Mouse (Mus musculus) hindbrain, embryonic 14.5 days (tissue): ENCODE measurements around the gene Rnf220. TPM values are rescaled to one million over a fixed set of nuclear protein-coding genes. Genes with fewer than 3 reads are reported as not detected.

Experiments
- ATAC-seq: fragments of 200-750 bp; cut with Nextera tagmentation; 2 replicates; pipeline ENCODE4 v1.8.0; 2017; ENCODE audit warnings: moderate number of reproducible peaks, mild to moderate bottlenecking, moderate TSS enrichment, moderate library complexity; ENCODE audit not compliant: low FRiP score
- DNase-seq: peaks from one replicate; pipeline ENCODE4 v3.0.0-alpha.2; 2015; ENCODE audit warnings: low spot score
- H3K27ac ChIP-seq: fragments of 300-500 bp; sonication (generic); 2 replicates; pipeline ENCODE4 v1.5.1; 2014; ENCODE audit warnings: mild to moderate bottlenecking, moderate library complexity
- H3K27me3 ChIP-seq: fragments of 300-500 bp; sonication (generic); 2 replicates; pipeline ENCODE4 v1.6.1; 2014; ENCODE audit warnings: mild to moderate bottlenecking, low read length, mixed read lengths; ENCODE audit not compliant: control insufficient read depth, insufficient read depth
- H3K36me3 ChIP-seq: fragments of 300-500 bp; sonication (generic); replicated peaks from 2 replicates; pipeline ENCODE4 v1.6.1; 2014; ENCODE audit not compliant: control insufficient read depth, insufficient read depth
- H3K4me1 ChIP-seq: fragments of 300-500 bp; sonication (generic); replicated peaks from 2 replicates; pipeline ENCODE4 v1.6.1; 2014; ENCODE audit warnings: antibody characterized with exemption, low read length, mixed read lengths; ENCODE audit not compliant: control insufficient read depth, insufficient read depth
- H3K4me2 ChIP-seq: fragments of 300-500 bp; sonication (generic); replicated peaks from 2 replicates; pipeline ENCODE4 v1.6.1; 2014; ENCODE audit warnings: mild to moderate bottlenecking, moderate library complexity
- H3K4me3 ChIP-seq: fragments of 300-500 bp; sonication (generic); replicated peaks from 2 replicates; pipeline ENCODE4 v1.5.1; 2014; ENCODE audit warnings: mild to moderate bottlenecking, low read length
- H3K9ac ChIP-seq: fragments of 300-500 bp; sonication (generic); 2 replicates; pipeline ENCODE4 v1.6.1; 2014
- H3K9me3 ChIP-seq: fragments of 300-500 bp; sonication (generic); 2 replicates; pipeline ENCODE4 v1.6.1; 2016; ENCODE audit warnings: low read length; ENCODE audit not compliant: control insufficient read depth
- WGBS: fragments of 180-500 bp; shearing (Covaris S2); extraction: QIAGEN DNeasy Blood & Tissue Kit; methylation state at CpG from one replicate; pipeline ENCODE4 v1.1.7; 2014; 5-methylcytosine and 5-hydroxymethylcytosine counted together
- polyA plus RNA-seq: library from polyadenylated mRNA; unstranded; fragments of >200 nt; fragmentation: Nextera tagmentation; extraction: Ambion mirVana; gene quantifications from 2 replicates; pipeline ENCODE4 v1.2.1, GENCODE M21; 2014

Gene Rnf220
- polyA plus RNA-seq, 1 experiment from 2014 or later: 94.0 TPM

- H3K36me3 ChIP-seq: no peaks in the 10 kb centered on the region
- no peak overlapping the region for H3K27ac ChIP-seq
- H3K9ac ChIP-seq: no peak overlapping the region
- H3K4me1 ChIP-seq: 0 out of 2 replicates have a peak, but pooled peaks cover 3% of the 10 kb centered on the region
- H3K27me3 ChIP-seq: peaks cover 15% of the 10 kb centered on the region
- H3K4me3 ChIP-seq: no peak overlapping the region
- no peak for ATAC-seq
- WGBS: 60% methylated on average over 9 of the region's 9 CpGs
- no peaks in the 10 kb centered on the region for H3K9me3 ChIP-seq
- no peak overlapping the region for H3K4me2 ChIP-seq
- no peak for DNase-seq
Observed at GRCm38 (mm10) chr4:117527116-117527899, 30.5 kb upstream of the Rnf220 start.

GRCm38 (mm10) chr4:117525990-117526389, 29.1 kb upstream of the Rnf220 start:
- no peaks in the 10 kb centered on the region for H3K36me3 ChIP-seq
- peaks cover 12% of the 10 kb centered on the region for H3K27me3 ChIP-seq
- H3K9me3 ChIP-seq: no peaks in the 10 kb centered on the region
- ATAC-seq (no peak), DNase-seq (no peak)
- no peak overlapping the region for H3K4me3 ChIP-seq
- WGBS: 92% methylated on average over 5 of the region's 5 CpGs
- no peak overlapping the region for H3K27ac ChIP-seq
- 0 out of 2 replicates have a peak, but pooled peaks cover 3% of the 10 kb centered on the region for H3K4me1 ChIP-seq
- no peak overlapping the region for H3K9ac ChIP-seq
- no peak overlapping the region for H3K4me2 ChIP-seq

GRCm38 (mm10) chr4:117521350-117521749, 24.5 kb upstream of the Rnf220 start:
- no peak for ATAC-seq
- H3K9ac ChIP-seq: no peak overlapping the region
- DNase-seq: no peak
- H3K4me3 ChIP-seq: no peak overlapping the region
- no peaks in the 10 kb centered on the region for H3K9me3 ChIP-seq
- peaks cover 9% of the 10 kb centered on the region for H3K27me3 ChIP-seq
- no peaks in the 10 kb centered on the region for H3K4me1 ChIP-seq
- no peaks in the 10 kb centered on the region for H3K36me3 ChIP-seq
- no peak overlapping the region for H3K4me2 ChIP-seq
- no peak overlapping the region for H3K27ac ChIP-seq
- WGBS: 72% methylated on average over 2 of the region's 2 CpGs

- H3K36me3 ChIP-seq: no peaks in the 10 kb centered on the region
- H3K9me3 ChIP-seq: no peaks in the 10 kb centered on the region
- 91% methylated on average over 4 of the region's 4 CpGs for WGBS
- H3K4me3 ChIP-seq: no peak overlapping the region
- ATAC-seq: no peak
- no peaks in the 10 kb centered on the region; the same call in 1 of the 2 replicates for H3K27me3 ChIP-seq
- no peak overlapping the region for H3K27ac ChIP-seq
- no peak overlapping the region for H3K9ac ChIP-seq
- no peak overlapping the region for H3K4me2 ChIP-seq
- DNase-seq: no peak
- H3K4me1 ChIP-seq: no peaks in the 10 kb centered on the region
Observed at GRCm38 (mm10) chr4:117518246-117518645, 21.4 kb upstream of the Rnf220 start.

- Histone ChIP-seq H3K27ac (no peak overlapping the region), H3K4me2 (no peak overlapping the region), H3K27me3 (peaks cover 48% of the 10 kb centered on the region), H3K9ac (no peak overlapping the region), H3K36me3 (no peaks in the 10 kb centered on the region), H3K9me3 (peaks cover 3% of the 10 kb centered on the region; the same call in 1 of the 2 replicates), H3K4me1 (peaks cover 17% of the 10 kb centered on the region), H3K4me3 (no peak overlapping the region)
- ATAC-seq (no peak), DNase-seq (no peak)
- WGBS: 93% methylated on average over 8 of the region's 8 CpGs
Observed at GRCm38 (mm10) chr4:117499043-117499442, 2.2 kb upstream of the Rnf220 start.

- no peak for ATAC-seq
- peaks cover 69% of the 10 kb centered on the region for H3K27me3 ChIP-seq
Observed at GRCm38 (mm10) chr4:117495869-117496401, 917 bp downstream of the Rnf220 start.

GRCm38 (mm10) chr4:117494911-117495501, 1.8 kb downstream of the Rnf220 start:
- H3K27me3 ChIP-seq: peaks cover 78% of the 10 kb centered on the region
- no peaks in the 10 kb centered on the region for H3K36me3 ChIP-seq
- ATAC-seq: no peak
- H3K4me3 ChIP-seq: peak overlapping the region; percentile 37
- under 1% methylated on average over 47 of the region's 47 CpGs for WGBS
- no peaks in the 10 kb centered on the region for H3K9me3 ChIP-seq
- peak overlapping the region; percentile 85 for H3K27ac ChIP-seq
- DNase-seq: no peak
- peak overlapping the region; percentile 67 for H3K9ac ChIP-seq
- H3K4me1 ChIP-seq: peaks cover 19% of the 10 kb centered on the region
- peak overlapping the region; percentile 59 for H3K4me2 ChIP-seq

More at GRCm38 (mm10) chr4:117495869-117496401, 917 bp downstream of the Rnf220 start:
- Histone ChIP-seq H3K4me1 (peaks cover 19% of the 10 kb centered on the region), H3K4me2 (peak overlapping the region; percentile 59), H3K36me3 (no peaks in the 10 kb centered on the region), H3K9ac (peak overlapping the region; percentile 67), H3K4me3 (peak overlapping the region; percentile 37), H3K27ac (peak overlapping the region; percentile 78), H3K9me3 (no peaks in the 10 kb centered on the region)
- no peak for DNase-seq
- WGBS: under 1% methylated on average over 33 of the region's 33 CpGs

- Histone ChIP-seq H3K4me2 (peak overlapping the region; percentile 59), H3K4me3 (peak overlapping the region; percentile 37), H3K27ac (peak overlapping the region; percentile 85), H3K9me3 (no peaks in the 10 kb centered on the region), H3K4me1 (peaks cover 19% of the 10 kb centered on the region), H3K27me3 (peaks cover 79% of the 10 kb centered on the region), H3K36me3 (no peaks in the 10 kb centered on the region), H3K9ac (peak overlapping the region; percentile 67)
- WGBS: under 1% methylated on average over 70 of the region's 71 CpGs
- peak; percentile 59 for DNase-seq
- ATAC-seq: no peak
Observed at GRCm38 (mm10) chr4:117493905-117494851, 2.7 kb downstream of the Rnf220 start.
